Mouse (Mus musculus) heart, adult 8-10 months (tissue): ENCODE results near the gene Ostn. TPM values are rescaled to one million over a fixed set of nuclear protein-coding genes. Genes with fewer than 3 reads are reported as not detected.

Experiments
- DNase-seq: peaks from one replicate; pipeline ENCODE4 v3.0.0; 2022; ENCODE audit warnings: low spot score
- total RNA-seq, 4 experiments: library from RNA; stranded (reverse); gene quantifications; 2 replicates each; pipeline ENCODE4 v1.2.4; 2022

Ostn gene
- total RNA-seq, 4 experiments from 2014 or later: 0.28 to 0.30 TPM; not detected in 2

DNA sequence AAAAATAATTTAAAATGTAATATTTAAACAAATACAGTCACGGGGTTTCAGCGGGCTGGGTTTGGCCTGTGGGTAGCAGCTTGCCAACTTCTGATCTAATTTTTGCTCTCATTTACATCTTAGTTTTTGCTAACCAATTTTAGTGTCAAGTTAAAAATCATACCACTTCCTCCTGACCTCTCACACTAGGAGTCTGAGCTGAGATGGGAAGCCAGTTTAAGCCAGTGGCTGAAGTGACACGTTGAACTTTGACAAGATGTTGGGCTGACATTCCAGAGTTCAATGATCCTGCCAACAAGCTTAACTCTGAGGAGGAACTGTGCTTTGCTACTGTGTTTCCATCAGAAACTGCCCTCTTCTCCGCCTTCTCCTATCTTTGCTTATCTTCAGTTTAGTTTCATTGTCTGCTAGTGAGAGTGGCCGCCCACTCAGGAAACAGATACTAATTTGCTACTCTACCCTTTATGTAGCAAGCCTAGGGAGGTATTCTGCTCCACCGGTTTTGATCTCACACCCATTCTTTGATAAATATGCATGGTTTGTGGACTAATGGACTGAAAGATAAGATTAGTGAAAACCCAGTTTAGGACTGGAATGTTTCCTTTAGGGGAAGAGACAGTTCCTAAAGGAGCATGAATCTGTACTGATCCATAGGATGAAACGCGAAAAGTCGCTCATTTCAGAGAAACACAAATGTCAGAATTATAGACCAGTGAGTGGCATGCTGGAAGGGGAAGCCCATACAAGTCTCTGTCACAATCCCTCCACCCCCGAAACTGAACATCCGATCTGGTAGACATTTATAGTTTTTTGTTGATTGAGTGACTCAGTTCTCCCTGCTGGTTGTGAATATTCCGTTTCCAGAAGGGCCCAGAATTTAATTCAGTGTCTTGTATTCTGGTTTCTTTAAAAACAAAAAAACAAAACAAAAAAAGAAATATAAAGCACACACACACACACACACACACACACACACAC is 80.6 kb downstream of the Ostn start:
- DNase-seq: no peak

DNA sequence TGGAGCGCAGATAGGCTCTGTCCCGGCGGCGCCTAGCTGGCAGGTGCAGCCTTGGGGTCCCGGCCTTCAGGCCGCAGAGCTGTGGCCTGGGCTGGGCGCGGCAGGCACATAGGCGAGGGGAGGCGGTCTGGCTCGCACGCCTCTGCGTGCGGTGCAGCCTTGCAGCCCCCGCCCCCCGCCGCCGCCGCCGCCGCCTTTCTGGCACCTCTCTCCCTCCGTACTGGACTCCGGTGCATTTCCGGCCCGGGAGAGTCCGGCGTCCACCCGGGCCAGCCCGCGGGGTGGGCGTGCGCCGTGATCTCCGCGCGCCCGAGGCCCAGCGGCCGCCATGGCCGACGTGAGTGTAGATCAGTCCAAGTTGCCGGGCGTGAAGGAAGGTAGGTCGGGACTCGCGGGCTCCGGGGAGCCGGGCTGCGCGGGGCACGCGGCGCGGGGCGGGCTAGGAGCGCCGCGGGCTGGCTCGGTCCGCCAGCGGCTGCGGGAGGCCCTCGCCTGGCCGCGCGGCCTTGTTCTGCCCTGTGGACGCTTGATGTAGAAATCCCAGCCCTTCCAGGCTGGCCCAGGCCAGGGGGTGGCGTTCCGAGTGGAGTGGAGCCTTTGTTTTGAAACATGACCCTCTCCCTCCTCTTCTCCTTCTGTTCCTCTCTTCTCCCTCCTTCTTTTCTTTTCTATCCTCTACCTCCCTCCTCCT is 81.6 kb downstream of the Ostn start, which contains the start of gene Ccdc50:
Gene Ccdc50, plus strand, starts transcription at position 109 of the 691 bp plus-strand sequence.
- DNase-seq: peak; percentile 77

DNA sequence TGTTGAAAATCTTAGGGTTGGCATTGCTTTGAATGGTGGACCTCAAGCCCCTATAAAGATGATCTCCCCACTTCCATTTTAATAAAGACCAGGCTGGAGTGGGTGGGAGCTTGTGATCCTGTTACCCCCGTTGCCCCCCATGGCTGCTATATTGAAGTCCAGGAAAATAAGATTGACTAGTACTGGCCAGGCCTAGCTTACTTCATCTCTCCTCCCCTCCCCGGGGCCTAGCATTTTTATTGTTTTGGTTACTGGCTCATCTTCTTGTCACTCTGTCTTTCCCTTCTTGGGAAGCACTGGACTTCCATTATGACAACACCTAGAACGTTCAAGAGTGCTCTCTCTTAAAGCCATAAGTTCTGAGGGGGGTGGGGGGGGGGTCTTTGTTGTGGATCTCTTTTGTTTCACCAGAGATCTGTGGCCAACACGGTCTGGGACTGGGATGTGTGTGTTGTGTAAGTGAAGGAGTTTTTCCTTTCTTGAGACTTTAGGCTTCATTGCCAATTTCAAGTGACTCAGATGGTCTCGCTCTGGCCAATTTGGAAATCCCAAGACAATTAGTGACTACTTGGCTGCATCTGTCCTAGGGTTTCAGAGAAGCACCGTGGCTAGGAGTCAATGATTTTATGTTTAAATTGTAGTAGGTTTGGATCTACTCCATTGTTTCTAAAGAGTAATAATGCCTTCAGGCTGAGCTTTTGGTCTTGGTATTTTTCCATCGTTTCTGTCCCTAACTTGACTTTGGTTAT is 82.4 kb downstream of the Ostn start:
- peak; percentile 57 for DNase-seq

DNA sequence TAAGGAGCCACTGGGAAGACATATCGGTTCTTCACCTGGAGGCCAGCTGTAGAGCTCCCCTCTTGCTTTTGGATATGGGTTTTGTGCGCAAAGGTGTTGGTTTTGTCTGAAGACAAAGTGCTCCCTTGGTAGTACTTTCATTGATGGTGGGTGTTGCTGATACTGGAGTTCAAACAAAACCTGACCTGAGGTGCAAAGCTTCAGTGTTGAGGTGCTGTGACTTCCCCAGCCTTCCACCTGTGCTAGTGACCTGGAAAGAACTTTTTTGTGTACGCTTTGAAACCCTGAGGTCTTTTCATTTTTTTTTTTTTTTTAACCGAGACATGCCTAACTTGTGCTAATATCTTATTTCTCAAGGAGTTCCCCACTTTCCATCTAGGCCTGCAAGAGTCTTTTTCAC is 83.0 kb downstream of the Ostn start:
- no peak for DNase-seq

DNA sequence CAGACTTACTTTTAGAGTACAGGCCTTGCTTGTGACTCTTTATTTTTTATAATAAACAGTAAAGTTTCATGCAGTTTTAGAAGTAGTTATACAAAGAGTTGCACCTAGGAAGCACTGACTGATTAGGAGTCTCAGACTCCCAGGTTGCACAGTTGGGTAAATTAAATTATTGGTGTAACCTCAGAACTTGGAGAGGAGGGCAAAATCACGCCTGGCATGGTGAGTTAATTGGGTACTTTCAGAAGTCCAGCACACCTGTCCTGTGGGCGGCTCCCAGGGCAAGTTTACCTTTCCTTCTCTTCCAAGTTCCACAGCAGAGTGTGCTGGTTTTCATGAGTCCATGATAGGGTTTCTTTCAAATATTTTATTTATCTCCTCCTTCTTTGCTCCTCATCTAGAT is 84.6 kb downstream of the Ostn start:
- no peak for DNase-seq

DNA sequence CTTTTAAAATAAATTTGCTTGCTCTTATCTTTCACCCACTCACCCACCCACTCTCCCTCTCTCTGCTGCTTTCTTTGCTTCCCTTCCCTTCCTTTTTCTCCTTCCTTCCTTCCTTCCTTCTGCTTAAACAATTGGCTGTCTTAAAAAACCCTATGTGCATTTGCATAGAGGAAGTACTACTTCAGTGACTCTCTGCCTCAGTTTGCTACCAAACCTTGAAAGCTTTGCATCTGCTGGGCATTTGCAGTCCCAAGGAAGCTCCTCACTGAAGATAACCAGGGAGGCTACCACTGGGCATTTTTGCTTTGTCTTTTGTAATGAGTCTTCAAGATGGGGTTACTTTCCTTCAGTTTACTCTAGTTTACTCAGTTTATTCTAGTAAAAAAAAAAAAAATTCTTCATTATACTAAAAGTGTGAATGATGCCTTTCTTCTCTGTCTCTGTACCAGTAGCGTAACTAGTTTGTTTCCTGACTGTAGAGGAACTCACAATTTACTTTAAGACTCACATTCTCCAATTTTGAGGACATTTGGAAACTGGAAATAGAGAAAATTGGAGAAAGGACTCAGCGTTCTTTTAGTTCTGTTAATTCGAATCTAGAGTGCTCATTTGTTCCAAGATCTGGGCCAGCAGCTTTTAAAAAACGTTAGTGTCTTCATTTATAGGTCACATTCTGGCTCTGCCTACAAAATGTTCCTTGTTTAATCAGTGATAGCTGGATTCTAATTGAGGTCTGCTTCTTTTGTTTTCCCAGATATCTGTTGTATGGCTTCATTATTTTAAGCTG is 88.2 kb downstream of the Ostn start:
- DNase-seq: no peak

DNA sequence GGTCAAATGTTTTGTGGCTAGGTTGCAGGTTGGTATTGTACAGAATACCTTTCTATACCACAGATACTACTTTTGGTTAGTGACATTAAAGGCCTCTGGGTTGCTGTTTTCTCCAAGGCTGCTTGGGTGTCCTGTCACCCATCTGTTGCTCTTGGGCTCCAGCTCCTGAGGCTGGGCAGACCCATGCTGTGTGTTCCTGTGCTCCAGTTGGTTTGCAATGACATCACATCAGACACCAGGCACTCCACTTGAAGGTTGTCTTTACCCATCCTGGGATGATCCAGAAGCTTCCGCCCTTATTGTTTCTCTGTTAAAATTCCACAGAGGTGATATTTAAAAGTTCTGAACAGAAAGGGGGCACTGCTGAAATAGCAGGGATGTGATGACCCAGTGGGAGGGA is 89.7 kb downstream of the Ostn start:
- DNase-seq: no peak

DNA sequence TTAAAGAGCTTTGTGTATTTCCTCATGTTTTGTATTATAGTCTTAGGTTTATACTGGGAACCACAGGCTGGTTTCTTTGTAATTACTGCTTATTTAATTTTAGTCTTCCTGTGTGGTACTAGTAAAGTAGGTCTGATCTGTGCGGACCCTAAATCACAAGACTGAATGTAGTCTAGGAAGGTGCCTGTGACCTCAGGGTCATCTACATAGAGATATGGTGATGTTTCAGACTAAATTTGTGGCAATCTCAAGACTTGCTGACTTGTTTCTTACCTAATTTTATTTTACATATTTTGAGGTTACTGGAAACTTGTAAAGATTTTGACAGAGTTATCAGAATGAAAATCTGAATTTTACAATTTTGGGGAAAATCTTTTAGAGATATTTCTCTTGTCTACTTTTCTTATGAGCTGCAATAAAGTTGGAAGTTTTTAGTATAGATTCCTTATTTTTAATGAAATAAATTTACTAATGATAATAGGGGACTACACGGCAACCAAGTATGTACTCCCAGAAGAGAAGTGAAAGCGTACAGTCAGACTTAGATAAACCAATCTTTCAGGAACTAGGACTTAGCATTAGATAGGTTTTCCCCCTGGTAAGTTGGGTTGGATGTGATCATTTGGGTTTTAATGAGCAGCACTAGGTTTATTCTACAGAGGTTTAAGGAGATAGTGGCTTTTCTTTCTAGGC is 91.9 kb downstream of the Ostn start:
- DNase-seq: no peak

DNA sequence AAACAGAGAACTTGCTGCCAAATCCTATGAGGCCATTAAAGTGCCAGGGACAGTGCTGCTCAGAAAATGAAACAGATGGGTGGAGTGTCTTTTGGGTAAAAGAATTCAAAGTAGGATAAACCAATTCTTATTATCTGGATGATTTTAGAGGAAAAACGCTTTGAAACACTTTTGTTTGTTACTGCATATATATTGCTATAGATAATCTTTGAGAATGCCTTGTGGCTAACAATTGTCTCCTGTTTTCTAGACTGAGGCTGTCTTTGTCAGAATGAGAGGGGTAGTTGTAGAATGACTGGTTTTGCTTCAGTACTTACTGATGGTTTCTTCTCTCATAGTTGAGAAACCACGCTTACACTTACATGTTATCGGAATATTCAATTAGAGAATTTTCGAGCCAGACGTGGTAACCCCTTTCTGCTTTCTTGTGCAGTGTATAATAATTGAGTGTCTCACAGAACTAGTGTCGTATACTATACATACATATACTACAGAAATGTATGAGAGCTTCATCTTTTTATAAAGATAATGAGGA is 92.5 kb downstream of the Ostn start:
- no peak for DNase-seq

Other genes starting within 250 kb of the Ostn start
- gene Uts2b, start 62.8 kb downstream of the Ostn start, total RNA-seq: 1 to 10 TPM in 1 of 4 experiments, under 1 TPM in 3; 0.31 to 1.2 (median 0.58) TPM
- gene Ccdc50, start 81.4 kb downstream of the Ostn start, total RNA-seq: 10 to 100 TPM; 31.0 to 35.2 (median 34.0) TPM